Mouse (Mus musculus) embryonic facial prominence, embryonic 10.5 days (tissue): Measurements from ENCODE around the gene Rbm47. TPM values are rescaled to one million over a fixed set of nuclear protein-coding genes. Genes with fewer than 3 reads are reported as not detected.

Experiments used
- DNase-seq: peaks from one replicate; pipeline ENCODE4 v3.0.0-alpha.2; 2017; ENCODE audit warnings: low spot score
- H3K27ac ChIP-seq: fragments of 300-500 bp; sonication (generic); replicated peaks from 2 replicates; pipeline ENCODE4 v1.5.1; 2016; ENCODE audit warnings: mild to moderate bottlenecking
- H3K27me3 ChIP-seq: fragments of 300-500 bp; sonication (generic); replicated peaks from 2 replicates; pipeline ENCODE4 v1.6.1; 2016; ENCODE audit warnings: low read depth, mild to moderate bottlenecking; ENCODE audit not compliant: poor library complexity, severe bottlenecking
- H3K36me3 ChIP-seq: fragments of 300-500 bp; sonication (generic); replicated peaks from 2 replicates; pipeline ENCODE4 v1.6.1; 2016; ENCODE audit warnings: mild to moderate bottlenecking, moderate library complexity
- H3K4me1 ChIP-seq: fragments of 300-500 bp; sonication (generic); 2 replicates; pipeline ENCODE4 v1.6.1; 2016
- H3K4me3 ChIP-seq: fragments of 300-500 bp; sonication (generic); 2 replicates; pipeline ENCODE4 v1.5.1; 2016; ENCODE audit warnings: mild to moderate bottlenecking, moderate library complexity
- H3K9me3 ChIP-seq: fragments of 300-500 bp; sonication (generic); 2 replicates; pipeline ENCODE4 v1.6.1; 2016; ENCODE audit warnings: mild to moderate bottlenecking
- WGBS: fragments of 180-500 bp; shearing (Covaris S2); methylation state at CpG from one replicate; pipeline ENCODE4 v1.1.7; 2016; 5-methylcytosine and 5-hydroxymethylcytosine counted together
- polyA plus RNA-seq: library from polyadenylated mRNA; unstranded; fragments of >200 nt; fragmentation: Nextera tagmentation; extraction: Ambion mirVana; gene quantifications from 2 replicates; pipeline ENCODE4 v1.2.1, GENCODE M21; 2016

Gene Rbm47
- polyA plus RNA-seq, 1 experiment from 2014 or later = 4.4 TPM

GRCm38 (mm10) chr5:66078491-66079012 is 94.4 kb downstream of the Rbm47 start:
- H3K36me3 ChIP-seq = no peaks in the 10 kb centered on the region
- H3K27me3 ChIP-seq = no peaks in the 10 kb centered on the region
- peaks cover 18% of the 10 kb centered on the region for H3K4me1 ChIP-seq
- no peak for DNase-seq
- 93% methylated on average over 7 of the region's 7 CpGs for WGBS
- no peak overlapping the region for H3K27ac ChIP-seq
- H3K9me3 ChIP-seq = no peaks in the 10 kb centered on the region
- H3K4me3 ChIP-seq = no peak overlapping the region

GRCm38 (mm10) chr5:66077416-66077815 is 95.5 kb downstream of the Rbm47 start:
- Histone ChIP-seq H3K9me3 (no peaks in the 10 kb centered on the region), H3K27ac (no peak overlapping the region), H3K4me1 (peaks cover 16% of the 10 kb centered on the region), H3K27me3 (no peaks in the 10 kb centered on the region), H3K4me3 (no peak overlapping the region), H3K36me3 (no peaks in the 10 kb centered on the region)
- 46% methylated on average over 10 of the region's 10 CpGs for WGBS
- no peak for DNase-seq

GRCm38 (mm10) chr5:66076685-66077301 is 96.1 kb downstream of the Rbm47 start:
- H3K9me3 ChIP-seq = no peaks in the 10 kb centered on the region
- 68% methylated on average over 12 of the region's 12 CpGs for WGBS
- no peaks in the 10 kb centered on the region for H3K27me3 ChIP-seq
- H3K36me3 ChIP-seq = no peaks in the 10 kb centered on the region
- no peak for DNase-seq
- peaks cover 9% of the 10 kb centered on the region for H3K4me1 ChIP-seq
- no peak overlapping the region for H3K4me3 ChIP-seq
- H3K27ac ChIP-seq = no peak overlapping the region

GRCm38 (mm10) chr5:66075906-66076305 is 97.0 kb downstream of the Rbm47 start:
- no peak overlapping the region for H3K4me3 ChIP-seq
- H3K36me3 ChIP-seq = no peaks in the 10 kb centered on the region
- H3K4me1 ChIP-seq = 0 out of 2 replicates have a peak, but pooled peaks cover 4% of the 10 kb centered on the region
- DNase-seq = no peak
- no peaks in the 10 kb centered on the region for H3K27me3 ChIP-seq
- 93% methylated on average over 12 of the region's 12 CpGs for WGBS
- no peaks in the 10 kb centered on the region for H3K9me3 ChIP-seq
- H3K27ac ChIP-seq = no peak overlapping the region

- no peak for DNase-seq
- H3K27ac ChIP-seq = no peak overlapping the region; the same call in 1 of the 2 replicates
- 0 out of 2 replicates have a peak, but pooled peaks cover 3% of the 10 kb centered on the region for H3K27me3 ChIP-seq
- H3K9me3 ChIP-seq = no peaks in the 10 kb centered on the region
- peaks cover 3% of the 10 kb centered on the region for H3K4me1 ChIP-seq
- WGBS = 84% methylated on average over 9 of the region's 9 CpGs
- H3K4me3 ChIP-seq = no peak overlapping the region
- H3K36me3 ChIP-seq = no peaks in the 10 kb centered on the region
Measured at GRCm38 (mm10) chr5:66075032-66075488, 97.9 kb downstream of the Rbm47 start.

GRCm38 (mm10) chr5:66074235-66074634 is 98.7 kb downstream of the Rbm47 start:
- peaks cover 10% of the 10 kb centered on the region for H3K4me1 ChIP-seq
- H3K27ac ChIP-seq = no peak overlapping the region
- DNase-seq = no peak
- H3K27me3 ChIP-seq = 0 out of 2 replicates have a peak, but pooled peaks cover 3% of the 10 kb centered on the region
- H3K36me3 ChIP-seq = no peaks in the 10 kb centered on the region
- H3K9me3 ChIP-seq = no peaks in the 10 kb centered on the region
- WGBS = 94% methylated on average over 5 of the region's 5 CpGs
- H3K4me3 ChIP-seq = no peak overlapping the region

GRCm38 (mm10) chr5:66073604-66074164 is 99.2 kb downstream of the Rbm47 start:
- H3K27me3 ChIP-seq = 0 out of 2 replicates have a peak, but pooled peaks cover 4% of the 10 kb centered on the region
- H3K9me3 ChIP-seq = no peaks in the 10 kb centered on the region
- no peak for DNase-seq
- H3K36me3 ChIP-seq = no peaks in the 10 kb centered on the region
- peaks cover 12% of the 10 kb centered on the region for H3K4me1 ChIP-seq
- WGBS = 93% methylated on average over 12 of the region's 12 CpGs
- H3K4me3 ChIP-seq = no peak overlapping the region
- no peak overlapping the region for H3K27ac ChIP-seq

GRCm38 (mm10) chr5:66071722-66072121 is 101.2 kb downstream of the Rbm47 start:
- DNase-seq = no peak
- no peak overlapping the region for H3K4me3 ChIP-seq

GRCm38 (mm10) chr5:66070350-66070749 is 102.6 kb downstream of the Rbm47 start:
- Histone ChIP-seq H3K4me1 (peaks cover 17% of the 10 kb centered on the region), H3K36me3 (no peaks in the 10 kb centered on the region), H3K4me3 (peak overlapping the region; percentile 58; the same call in 1 of the 2 replicates), H3K9me3 (no peaks in the 10 kb centered on the region), H3K27me3 (peaks cover 18% of the 10 kb centered on the region), H3K27ac (no peak overlapping the region)
- 54% methylated on average over 2 of the region's 2 CpGs for WGBS
- DNase-seq = no peak

More at GRCm38 (mm10) chr5:66071722-66072121, 101.2 kb downstream of the Rbm47 start:
- Histone ChIP-seq H3K36me3 (no peaks in the 10 kb centered on the region), H3K4me1 (peaks cover 17% of the 10 kb centered on the region), H3K27ac (no peak overlapping the region), H3K27me3 (peaks cover 18% of the 10 kb centered on the region), H3K9me3 (no peaks in the 10 kb centered on the region)
- 89% methylated on average over 8 of the region's 8 CpGs for WGBS

GRCm38 (mm10) chr5:66069470-66070144 is 103.3 kb downstream of the Rbm47 start:
- Histone ChIP-seq H3K9me3 (no peaks in the 10 kb centered on the region), H3K27ac (no peak overlapping the region; the same call in 1 of the 2 replicates), H3K27me3 (peaks cover 18% of the 10 kb centered on the region), H3K4me3 (peak overlapping the region; percentile 58), H3K4me1 (peaks cover 17% of the 10 kb centered on the region), H3K36me3 (no peaks in the 10 kb centered on the region)
- WGBS = 7% methylated on average over 27 of the region's 27 CpGs
- DNase-seq = peak; percentile 68

GRCm38 (mm10) chr5:66069133-66069469 is 103.8 kb downstream of the Rbm47 start:
- Histone ChIP-seq H3K4me1 (peaks cover 17% of the 10 kb centered on the region), H3K9me3 (no peaks in the 10 kb centered on the region), H3K36me3 (no peaks in the 10 kb centered on the region), H3K27ac (no peak overlapping the region), H3K4me3 (peak overlapping the region; percentile 58), H3K27me3 (peaks cover 18% of the 10 kb centered on the region)
- 44% methylated on average over 7 of the region's 7 CpGs for WGBS
- no peak for DNase-seq

GRCm38 (mm10) chr5:66068068-66068920 is 104.6 kb downstream of the Rbm47 start:
- no peak overlapping the region for H3K27ac ChIP-seq
- no peak for DNase-seq
- H3K36me3 ChIP-seq = no peaks in the 10 kb centered on the region
- no peaks in the 10 kb centered on the region for H3K9me3 ChIP-seq
- WGBS = 82% methylated on average over 12 of the region's 12 CpGs
- H3K4me3 ChIP-seq = no peak overlapping the region
- H3K4me1 ChIP-seq = peaks cover 17% of the 10 kb centered on the region
- H3K27me3 ChIP-seq = peaks cover 18% of the 10 kb centered on the region
